Mouse (Mus musculus): ENCODE data around the gene Negr1. TPM values are rescaled to one million over a fixed set of nuclear protein-coding genes. Genes with fewer than 3 reads are reported as not detected.

Negr1 gene
- polyA plus RNA-seq, 2 experiments from 2014 or later, result 0.69 TPM; not detected in 1

DNA sequence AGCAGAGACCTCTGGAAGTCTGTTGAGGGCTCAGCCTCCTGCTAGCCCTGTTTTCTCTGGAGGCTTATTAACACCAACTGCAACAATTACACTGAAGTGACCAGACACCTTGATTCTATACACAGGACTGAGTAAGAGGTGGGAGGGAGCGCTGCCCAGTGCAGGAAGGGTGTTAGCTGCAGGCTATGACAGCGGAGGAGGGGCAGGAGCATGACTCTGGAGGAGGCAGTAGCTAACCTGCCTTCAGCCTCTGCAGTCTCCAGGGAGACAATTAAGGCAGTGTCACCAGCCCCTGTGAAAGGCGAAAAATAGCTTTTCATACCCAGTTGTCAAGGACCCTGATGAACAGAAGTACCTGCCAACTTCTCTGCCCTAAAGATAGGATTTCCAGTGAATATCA lies 694.3 kb downstream of the Negr1 start:
- no peak for ATAC-seq

DNA sequence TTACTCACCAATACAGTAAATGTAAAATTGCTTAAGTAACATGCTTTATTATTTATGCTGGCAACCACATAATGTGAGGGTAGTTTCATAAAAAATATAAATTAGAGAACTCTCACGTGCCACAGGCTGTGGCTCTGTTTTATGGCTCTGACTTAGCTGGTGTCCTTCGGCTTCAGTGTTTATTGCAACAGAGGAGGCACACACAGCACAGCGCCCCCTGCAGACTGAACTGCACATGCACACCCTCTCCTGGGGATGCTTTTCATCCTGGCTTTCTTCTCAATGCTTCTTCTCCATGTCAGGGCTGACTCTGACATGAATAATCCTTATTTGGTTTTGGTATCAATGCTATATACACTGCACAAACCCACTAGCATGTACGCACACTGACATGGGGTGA lies 707.1 kb downstream of the Negr1 start:
- ATAC-seq, result no peak

DNA sequence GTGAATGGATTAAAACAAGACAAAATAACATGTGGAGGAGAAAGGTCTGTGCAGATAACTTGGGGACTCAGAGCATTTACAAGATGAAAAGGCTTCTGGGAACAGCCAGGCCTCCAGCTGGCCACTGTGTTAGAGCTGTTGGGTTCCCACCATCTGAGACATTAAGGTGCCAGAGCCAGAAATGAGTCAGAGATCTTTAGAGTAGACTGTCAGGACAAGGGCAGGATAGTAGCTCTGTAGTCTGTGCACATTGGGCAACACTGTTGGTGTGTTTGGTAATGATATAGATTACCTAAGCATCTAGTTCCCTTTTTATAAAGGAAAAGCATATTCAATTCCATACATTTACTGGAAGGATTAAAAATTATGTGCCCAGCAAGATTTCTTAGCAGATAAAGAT lies 710.8 kb downstream of the Negr1 start:
- no peak for ATAC-seq

DNA sequence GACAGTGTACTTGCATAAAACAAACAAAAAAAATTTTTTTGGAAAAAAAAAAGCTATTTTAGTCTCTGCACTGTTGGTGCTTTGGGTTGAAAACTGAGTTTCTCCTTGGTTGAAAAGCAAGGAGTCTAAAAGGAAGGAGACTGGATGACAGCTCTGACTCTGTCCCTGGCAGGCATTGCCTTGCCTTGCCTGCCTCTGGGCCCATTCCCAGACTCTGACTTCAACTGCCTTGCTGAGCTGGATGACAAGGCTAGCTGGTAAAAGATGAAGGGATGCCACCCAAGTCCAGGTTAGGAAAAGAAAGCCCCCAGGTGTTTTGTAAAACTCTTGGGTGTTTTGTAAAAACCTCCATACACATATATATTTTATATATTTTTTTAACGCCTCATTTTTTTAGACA lies 712.5 kb downstream of the Negr1 start:
- no peak for ATAC-seq

DNA sequence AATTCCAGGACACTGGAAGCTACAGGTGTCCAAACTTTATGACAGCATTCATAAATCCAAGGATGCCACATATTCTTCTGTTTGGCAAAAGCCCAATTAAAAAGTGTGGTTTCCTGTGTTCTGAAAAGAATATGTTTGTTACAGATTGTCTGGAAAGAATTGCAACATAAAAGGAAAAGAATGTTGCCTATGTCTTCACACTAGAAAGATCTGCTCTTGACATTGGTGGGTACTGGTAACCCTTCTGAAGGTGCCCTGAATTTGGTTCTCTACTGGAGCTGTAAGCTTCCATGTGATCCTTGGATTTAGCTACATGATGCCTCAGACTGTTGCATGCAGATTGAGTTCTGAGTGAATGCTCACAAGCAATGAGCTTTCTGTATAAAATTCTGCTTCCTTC lies 718.1 kb downstream of the Negr1 start:
- no peak for ATAC-seq

DNA sequence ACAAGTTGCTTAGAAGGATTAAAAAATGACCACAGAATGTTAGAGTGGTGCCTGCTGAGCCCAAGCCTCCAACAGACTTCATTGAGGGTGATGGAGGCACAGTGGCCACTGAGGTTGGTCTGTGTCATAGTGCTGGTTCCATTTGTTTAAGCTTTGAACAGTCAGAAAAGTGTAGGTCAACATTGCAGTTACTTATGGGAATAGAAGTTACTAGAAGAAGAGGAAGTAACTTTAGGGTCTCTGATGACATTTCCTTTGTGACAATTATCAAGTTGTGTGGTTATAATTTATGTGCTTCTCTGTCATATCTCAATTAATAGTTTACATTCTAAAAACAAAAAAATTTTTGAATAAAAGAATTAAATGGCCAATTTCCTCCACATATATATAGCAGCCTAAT lies 719.7 kb downstream of the Negr1 start:
- no peak for ATAC-seq

DNA sequence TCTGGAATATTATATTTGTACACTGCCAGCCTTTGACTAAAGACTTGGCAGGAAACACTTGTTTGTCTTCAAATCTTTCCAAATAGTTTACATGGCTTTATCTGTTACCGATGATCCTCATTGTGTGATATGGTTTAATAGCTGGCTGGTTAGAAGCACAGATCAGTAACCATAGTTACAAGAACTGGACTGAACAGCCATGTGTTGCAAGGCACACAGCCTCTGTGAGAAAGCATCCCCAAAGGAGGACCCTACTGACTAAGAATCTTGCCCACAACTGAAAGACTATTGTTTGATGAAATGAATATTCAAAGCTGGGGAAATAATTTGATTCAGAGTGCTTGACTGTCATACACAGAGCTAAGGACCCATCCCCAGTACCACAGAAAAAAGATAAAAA lies 729.7 kb downstream of the Negr1 start:
- no peak for ATAC-seq

DNA sequence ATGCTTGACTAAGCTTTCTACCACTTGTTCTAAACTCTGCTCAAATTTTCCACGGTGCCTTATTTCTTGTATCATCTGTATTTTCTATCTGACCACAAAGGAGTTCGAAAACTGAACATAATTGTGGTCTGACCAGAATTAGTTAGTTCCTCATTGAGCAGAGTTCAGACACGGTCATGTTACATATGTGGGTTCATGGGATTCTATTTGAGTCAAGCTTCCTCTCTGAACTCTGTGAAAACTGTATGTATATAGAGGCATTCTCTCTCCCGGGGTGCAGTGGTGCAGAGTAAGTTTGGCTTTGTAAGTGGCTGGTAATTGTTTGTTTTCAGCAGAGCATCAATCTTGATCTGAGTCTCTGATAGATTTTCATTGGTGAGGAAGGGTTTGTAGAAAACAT lies 735.6 kb downstream of the Negr1 start:
- no peak for ATAC-seq

DNA sequence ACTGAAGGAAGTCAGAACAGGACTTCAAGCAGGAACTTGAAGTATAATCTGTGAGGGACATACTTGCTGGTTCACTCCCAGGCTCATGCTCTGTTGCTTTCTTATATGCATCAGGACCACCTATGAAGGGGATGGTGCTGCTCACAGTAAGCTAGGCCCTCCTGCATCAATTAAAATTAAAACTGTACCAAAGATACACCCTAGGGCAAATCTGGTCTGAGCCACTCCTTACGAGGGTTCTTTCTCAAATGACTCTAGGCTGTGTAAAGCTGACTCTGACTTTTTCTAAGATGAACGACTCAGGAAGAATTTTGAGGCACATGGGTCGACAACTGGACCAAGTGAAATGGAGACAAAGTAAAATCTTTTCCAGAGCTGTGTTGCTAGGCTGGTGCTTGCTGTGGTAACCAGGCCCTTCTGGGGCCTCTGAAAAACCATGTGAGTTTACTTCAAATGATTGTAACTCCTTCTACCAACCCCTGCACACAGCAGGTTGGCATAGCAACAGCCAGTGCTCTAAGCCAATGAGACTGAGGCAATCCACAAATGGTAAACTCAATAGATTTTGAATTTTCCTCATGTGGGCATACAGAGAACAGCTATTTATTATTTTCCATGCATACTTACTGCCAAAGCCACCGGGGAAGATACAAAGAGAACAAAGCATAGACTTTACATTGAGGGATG lies 742.0 kb downstream of the Negr1 start:
- no peak for ATAC-seq

DNA sequence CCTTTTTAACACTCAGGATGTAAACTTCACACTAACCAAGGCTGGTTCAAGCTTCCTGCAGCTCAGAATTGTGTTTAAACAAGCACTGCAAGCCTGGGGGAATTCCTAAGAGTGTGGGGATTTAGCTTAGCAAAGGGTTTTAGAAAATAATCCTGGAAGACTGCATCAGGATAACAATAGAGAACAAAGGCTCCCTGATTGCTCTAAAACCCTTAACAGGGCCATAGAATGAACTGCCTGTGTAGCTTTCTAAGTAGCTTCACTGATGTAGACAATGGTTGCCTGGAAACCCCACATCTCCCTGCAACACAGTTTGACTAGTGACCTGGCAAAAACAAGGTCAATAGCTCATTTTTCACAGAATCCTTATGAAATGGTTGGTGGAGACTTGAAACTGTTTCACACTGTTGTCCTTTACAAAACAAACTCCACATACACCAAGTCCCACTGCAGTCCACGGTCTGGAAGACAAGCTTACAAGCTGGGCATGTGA lies 759.5 kb downstream of the Negr1 start:
- no peak for ATAC-seq

DNA sequence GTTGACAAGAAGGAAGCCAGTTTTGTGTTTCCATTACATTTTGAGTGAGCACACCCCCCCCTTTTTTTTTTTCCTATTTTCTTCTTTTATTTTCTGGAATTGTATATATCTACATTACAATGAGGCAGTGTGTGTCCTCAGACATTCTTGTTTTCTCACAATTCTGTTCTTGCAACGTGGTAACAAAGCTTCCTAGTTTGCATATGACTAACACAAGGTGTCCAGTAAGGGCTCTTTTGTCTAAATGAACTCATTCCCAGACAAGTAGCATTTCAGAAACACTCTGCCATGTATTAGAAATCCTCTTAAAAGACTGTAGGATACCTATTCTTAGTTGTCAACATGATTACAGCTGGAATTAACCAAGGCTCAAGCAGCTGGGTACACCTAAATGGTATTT lies 760.2 kb downstream of the Negr1 start:
- ATAC-seq, result no peak

DNA sequence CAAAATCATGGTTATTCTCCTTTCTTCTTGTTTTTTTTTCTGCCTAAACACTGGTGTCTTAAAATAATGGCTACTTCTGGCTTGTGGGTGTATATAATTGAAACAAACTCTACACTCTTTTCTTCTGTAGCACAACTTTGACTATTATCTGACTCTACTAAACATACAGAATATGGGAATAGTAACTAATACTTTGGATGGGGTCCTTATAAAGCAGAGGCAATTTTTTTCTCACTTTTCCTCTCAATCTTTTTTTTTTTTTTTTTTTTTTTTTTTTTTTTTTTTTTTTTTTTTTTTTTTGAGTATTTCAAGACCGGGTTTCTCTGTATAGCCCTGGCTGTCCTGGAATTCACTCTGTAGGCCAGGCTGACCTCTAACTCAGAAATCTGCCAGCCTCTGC lies 772.6 kb downstream of the Negr1 start:
- no peak for ATAC-seq

DNA sequence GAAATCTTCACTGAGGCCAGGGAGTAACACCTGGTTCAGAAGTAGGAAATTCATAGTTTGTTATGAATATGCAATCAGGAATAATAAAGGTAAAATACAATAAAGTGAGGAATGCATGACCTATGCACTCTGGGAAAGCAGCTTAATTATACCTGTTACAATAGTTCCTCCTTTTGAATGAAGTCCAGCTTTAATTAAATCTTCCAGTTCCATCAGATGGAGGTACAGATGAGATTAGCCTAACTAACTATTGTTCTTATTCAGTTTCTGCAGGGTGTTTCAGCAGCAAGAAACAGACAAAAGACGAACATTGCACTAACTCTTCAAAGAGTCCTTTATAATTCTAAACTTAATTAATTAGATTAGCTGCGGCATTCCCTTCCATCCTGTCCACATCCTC lies 787.9 kb downstream of the Negr1 start:
- ATAC-seq, result no peak

DNA sequence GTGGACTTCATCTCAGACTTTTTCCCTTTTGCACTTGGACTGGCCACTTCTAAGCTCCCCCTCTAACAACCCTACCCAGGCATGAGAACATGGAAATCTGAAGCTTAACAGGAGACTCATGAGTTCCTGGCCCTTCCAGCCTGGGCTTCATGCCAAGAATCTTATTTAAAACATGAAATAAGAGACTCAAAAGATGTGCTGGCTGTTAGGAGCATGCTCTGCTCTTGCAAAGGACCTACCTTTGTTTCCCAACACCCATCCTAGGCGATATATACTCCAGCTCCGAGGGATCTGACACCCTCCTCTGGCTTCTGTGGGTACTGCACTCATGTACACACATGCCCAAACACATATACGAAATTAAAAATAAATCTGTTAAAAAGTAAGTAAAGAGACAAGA lies 797.3 kb downstream of the Negr1 start:
- no peak for ATAC-seq

DNA sequence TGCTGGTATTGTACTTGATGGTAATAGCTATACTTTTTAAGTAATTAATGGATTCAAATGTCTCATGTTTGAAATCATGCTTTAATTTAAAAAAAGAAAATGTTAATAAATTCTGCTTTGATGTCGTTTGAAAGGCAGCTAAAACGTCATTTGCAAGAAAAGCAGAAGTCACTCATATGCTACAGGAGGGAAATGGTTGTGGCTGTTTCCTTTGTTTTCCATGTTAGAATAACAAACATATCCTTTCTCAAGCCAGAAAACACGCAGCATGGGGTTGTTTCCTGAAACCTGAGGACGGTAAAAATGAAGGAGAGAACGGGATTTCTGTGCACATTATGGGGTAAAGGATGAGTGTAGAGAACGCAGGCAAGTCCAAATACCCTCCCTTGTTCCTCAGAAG lies 798.2 kb downstream of the Negr1 start:
- ATAC-seq, result no peak

Measured in activated CD4-positive, CD25-positive, alpha-beta regulatory T cell, adult 4 months (primary cell).